Mouse (Mus musculus) E14TG2a.4 (cell line): ENCODE results near the gene Abce1.

ENCODE experiments used
- CTCF ChIP-seq: conservative IDR thresholded peaks from 2 replicates; pipeline ENCODE4 v1.5.1; 2014; ENCODE audit warnings: low read length
- NANOG ChIP-seq: IDR thresholded peaks from 2 replicates; pipeline ENCODE4 v1.6.1; 2014; ENCODE audit warnings: borderline replicate concordance, low read length, mixed read lengths
- POU5F1 ChIP-seq: IDR thresholded peaks from 2 replicates; pipeline ENCODE4 v1.6.1; 2014; ENCODE audit warnings: low read length, borderline replicate concordance

GRCm38 (mm10) chr8:79724589-79724988 is 13.0 kb upstream of the Abce1 start:
- no peak for TF ChIP-seq CTCF
- no peak for TF ChIP-seq POU5F1
- no peak for TF ChIP-seq NANOG
